Mouse (Mus musculus) ES-E14 (cell line): ENCODE data around the gene Inpp5e. TPM values are rescaled to one million over a fixed set of nuclear protein-coding genes. Genes with fewer than 3 reads are reported as not detected.
A peak's percentile ranks its signal among the peaks of the same experiment; 100 is the strongest.

Experiments used
- DNase-seq: peaks from one replicate; pipeline ENCODE4 v3.0.0-alpha.2; 2013; ENCODE audit warnings: low read depth, low spot score
- H3K27ac ChIP-seq: 2 replicates; pipeline ENCODE4 v1.5.1; 2012; ENCODE audit warnings: low read depth, mild to moderate bottlenecking, low read length, moderate library complexity, mixed read lengths; ENCODE audit not compliant: poor library complexity, insufficient read depth, severe bottlenecking
- H3K36me3 ChIP-seq: 2 replicates; pipeline ENCODE4 v1.6.1; 2012; ENCODE audit warnings: mild to moderate bottlenecking, low read length, moderate library complexity, mixed read lengths; ENCODE audit not compliant: control insufficient read depth, poor library complexity, insufficient read depth, severe bottlenecking
- H3K4me1 ChIP-seq, 2 experiments: fragments of 150-350 bp in 1 of 2; sonication (generic) in 1 of 2; 2 replicates each; pipeline ENCODE4 v1.6.1; 2012; ENCODE audit warnings: low read length in 2 of 2, mild to moderate bottlenecking in 1 of 2, mixed read lengths in 1 of 2; ENCODE audit not compliant: control insufficient read depth in 2 of 2, insufficient read depth in 2 of 2, poor library complexity in 1 of 2
- H3K4me3 ChIP-seq, 2 experiments: fragments of 150-350 bp in 1 of 2; sonication (generic) in 1 of 2; 2 replicates each; pipeline ENCODE4 v1.5.1; 2012; ENCODE audit warnings: low read length in 2 of 2, low read depth in 1 of 2, mild to moderate bottlenecking in 1 of 2, mixed read lengths in 1 of 2; ENCODE audit not compliant: insufficient read depth in 1 of 2, poor library complexity in 1 of 2, severe bottlenecking in 1 of 2
- H3K9ac ChIP-seq: 2 replicates; pipeline ENCODE4 v1.6.1; 2012; ENCODE audit warnings: low read depth, mild to moderate bottlenecking, low read length, mixed read lengths; ENCODE audit not compliant: poor library complexity, insufficient read depth, severe bottlenecking
- H3K9me3 ChIP-seq: fragments of 150-350 bp; sonication (generic); 2 replicates; pipeline ENCODE4 v1.6.1; 2012; ENCODE audit warnings: low read depth, mild to moderate bottlenecking, low read length; ENCODE audit not compliant: control insufficient read depth, insufficient read depth
- CHD2 ChIP-seq: IDR thresholded peaks from 2 replicates; pipeline ENCODE4 v1.6.1; 2014; ENCODE audit warnings: mild to moderate bottlenecking, low read depth, low read length, inconsistent platforms
- HCFC1 ChIP-seq: IDR thresholded peaks from 2 replicates; pipeline ENCODE4 v1.6.1; 2012; ENCODE audit warnings: low read length, inconsistent platforms, borderline replicate concordance; ENCODE audit not compliant: insufficient read depth
- MAFK ChIP-seq: IDR thresholded peaks from 2 replicates; pipeline ENCODE4 v1.6.1; 2014; ENCODE audit warnings: mild to moderate bottlenecking, low read depth, low read length, inconsistent platforms; ENCODE audit not compliant: insufficient read depth
- ZC3H11A ChIP-seq: IDR thresholded peaks from 2 replicates; pipeline ENCODE4 v1.6.1; 2012; ENCODE audit warnings: low read depth, mild to moderate bottlenecking, inconsistent platforms, low read length, borderline replicate concordance
- ZNF384 ChIP-seq: IDR thresholded peaks from 2 replicates; pipeline ENCODE4 v1.6.1; 2012; ENCODE audit warnings: low read depth, low read length, inconsistent platforms
- in situ Hi-C, 2 experiments: fragments of 600-800 bp; cut with MboI; formaldehyde crosslinking; loops; one replicate each; pipeline ENCODE4 v1.15.1; 2025; ENCODE audit warnings: low sequenced_read_pairs in 2 of 2, inconsistent platforms in 1 of 2; ENCODE audit not compliant: unreplicated experiment in 2 of 2
- total RNA-seq: library from RNA; depleted of rRNA; stranded (reverse); fragments of 300-350 nt; gene quantifications from 2 replicates; pipeline ENCODE4 v1.2.3, GENCODE M21; 2012

Inpp5e gene
- total RNA-seq, 1 experiment = 13.6 TPM

DNA sequence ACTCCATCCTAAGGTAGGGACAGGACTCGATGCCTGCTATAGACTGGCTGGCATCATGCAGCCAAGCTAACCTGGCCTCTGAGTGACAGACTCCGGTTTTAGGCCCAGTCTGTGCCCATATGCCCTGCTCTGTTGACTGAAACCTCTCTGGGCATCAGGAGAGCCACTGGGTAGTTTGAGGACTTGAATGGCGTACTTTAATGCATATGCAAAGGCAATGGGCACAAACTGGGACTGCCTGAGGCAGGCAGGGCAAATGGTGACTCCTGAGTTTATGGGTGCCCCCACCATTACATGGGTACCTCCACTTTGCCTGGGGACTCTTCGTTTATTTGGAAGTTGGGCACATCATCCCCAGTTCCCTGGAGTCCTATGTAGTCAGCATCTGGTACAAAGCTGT lies 37.7 kb upstream of the Inpp5e start:
- Histone ChIP-seq H3K27ac (no peak overlapping the region; the same call in 1 of the 2 replicates), H3K36me3 (peaks cover 1% of the 10 kb centered on the region), H3K9me3 (no peaks in the 10 kb centered on the region), H3K4me1 (peaks cover 6 to 11% of the 10 kb centered on the region in 2 experiments; a peak in 3 of 4 replicates), H3K4me3 (peak overlapping the region; percentile 2 to 71; a peak in 2 of 4 replicates), H3K9ac (no peak overlapping the region)
- TF ChIP-seq ZC3H11A = no peak
- TF ChIP-seq ZNF384 = no peak
- no peak for TF ChIP-seq HCFC1
- DNase-seq = no peak
- in situ Hi-C loops = loop anchor here in 1 of 2 experiments (25.0 kb wide), 1 partner anchor 466 kb away; the partner anchor contains the start of genes Med22, Rpl7a, Surf1 and Surf2

GRCm38 (mm10) chr2:26445666-26446445 lies 36.9 kb upstream of the Inpp5e start:
- H3K9ac ChIP-seq = peak overlapping the region; percentile 83
- no peak for TF ChIP-seq ZNF384
- no peak for TF ChIP-seq CHD2
- TF ChIP-seq HCFC1 = peak; percentile 69
- no peak for TF ChIP-seq ZC3H11A
- 0 out of 2 replicates have a peak, but pooled peaks have one; percentile 12 for TF ChIP-seq MAFK
- DNase-seq = no peak
- in situ Hi-C loops = loop anchor here in 1 of 2 experiments (25.0 kb wide), 1 partner anchor 466 kb away; the partner anchor contains the start of genes Med22, Rpl7a, Surf1 and Surf2
- H3K27ac ChIP-seq = peak overlapping the region; percentile 88
- H3K4me3 ChIP-seq = peak overlapping the region; percentile 71 to 78
- H3K36me3 ChIP-seq = peaks cover 10% of the 10 kb centered on the region
- H3K9me3 ChIP-seq = no peaks in the 10 kb centered on the region
- peaks cover 6 to 16% of the 10 kb centered on the region in 2 experiments; a peak in 3 of 4 replicates for H3K4me1 ChIP-seq

- peaks cover 17% of the 10 kb centered on the region for H3K36me3 ChIP-seq
- no peaks in the 10 kb centered on the region for H3K9me3 ChIP-seq
- TF ChIP-seq HCFC1 (peak; percentile 62; the same call in 1 of the 2 replicates), ZC3H11A (no peak), CHD2 (no peak), MAFK (no peak), ZNF384 (no peak)
- DNase-seq = peak; percentile 100
- H3K9ac ChIP-seq = peak within 1 kb of the TSS; percentile 95
- H3K4me3 ChIP-seq = peak within 1 kb of the TSS; percentile 88 to 96
- in situ Hi-C loops = loop anchor here in 1 of 2 experiments (25.0 kb wide), 1 partner anchor 467 kb away; the partner anchor contains the start of genes Med22, Rpl7a, Surf1 and Surf2
- peaks cover 6 to 16% of the 10 kb centered on the region in 2 experiments; a peak in 3 of 4 replicates for H3K4me1 ChIP-seq
- H3K27ac ChIP-seq = peak within 1 kb of the TSS; percentile 88
Measured at GRCm38 (mm10) chr2:26444946-26445665, 36.1 kb upstream of the Inpp5e start, which contains the start of gene Sec16a. Gene Sec16a, minus strand, starts transcription at chr2:26445216.

DNA sequence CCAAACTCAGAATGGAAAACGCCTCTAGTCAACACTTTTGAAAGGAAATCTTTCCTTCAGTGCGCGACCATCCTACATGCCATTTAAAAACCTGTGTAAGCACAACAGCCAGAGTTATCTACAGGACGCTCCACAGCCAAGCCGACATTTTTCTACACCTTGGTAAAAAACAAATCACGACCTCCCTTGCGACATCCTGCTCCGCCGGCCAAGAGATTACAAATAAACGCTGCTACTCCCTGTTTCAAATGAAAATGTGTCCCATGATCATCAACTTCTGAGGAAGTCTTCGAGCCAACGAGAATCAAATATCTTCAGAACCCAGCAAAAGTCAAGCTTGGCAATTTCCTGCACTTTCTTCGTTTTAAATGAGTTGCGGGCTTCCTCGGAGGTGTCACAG lies 35.4 kb upstream of the Inpp5e start:
- in situ Hi-C loops = loop anchor here in 1 of 2 experiments (25.0 kb wide), 1 partner anchor 468 kb away; the partner anchor contains the start of genes Med22, Rpl7a, Surf1 and Surf2
- Histone ChIP-seq H3K9me3 (no peaks in the 10 kb centered on the region), H3K36me3 (peaks cover 25% of the 10 kb centered on the region), H3K4me3 (peak overlapping the region; percentile 88 to 96), H3K9ac (peak overlapping the region; percentile 95), H3K27ac (no peak overlapping the region), H3K4me1 (peaks cover 6 to 16% of the 10 kb centered on the region in 2 experiments; a peak in 3 of 4 replicates)
- no peak for DNase-seq
- TF ChIP-seq ZNF384 (no peak), HCFC1 (no peak), MAFK (no peak), ZC3H11A (no peak), CHD2 (no peak)
